Mouse (Mus musculus) limb, embryonic 11.5 days (tissue): Measurements from ENCODE around the gene Nos1ap. TPM values are rescaled to one million over a fixed set of nuclear protein-coding genes. Genes with fewer than 3 reads are reported as not detected.

ENCODE experiments used
- ATAC-seq: fragments of 200-750 bp; cut with Nextera tagmentation; 2 replicates; pipeline ENCODE4 v1.8.0; 2017; ENCODE audit warnings: low read depth; ENCODE audit not compliant: insufficient number of reproducible peaks, low FRiP score, low TSS enrichment
- DNase-seq: peaks from one replicate; pipeline ENCODE4 v3.0.0-alpha.2; 2015; ENCODE audit warnings: low spot score
- H3K27ac ChIP-seq: fragments of 300-500 bp; sonication (generic); replicated peaks from 2 replicates; pipeline ENCODE4 v1.5.1; 2014; ENCODE audit warnings: low read depth, mild to moderate bottlenecking, low read length
- H3K27me3 ChIP-seq: fragments of 300-500 bp; sonication (generic); 2 replicates; pipeline ENCODE4 v1.6.1; 2014; ENCODE audit warnings: mild to moderate bottlenecking, low read length, mixed read lengths; ENCODE audit not compliant: control insufficient read depth, insufficient read depth
- H3K36me3 ChIP-seq: fragments of 300-500 bp; sonication (generic); 2 replicates; pipeline ENCODE4 v1.6.1; 2014; ENCODE audit warnings: mild to moderate bottlenecking, low read length, moderate library complexity, mixed read lengths; ENCODE audit not compliant: control insufficient read depth, insufficient read depth
- H3K4me1 ChIP-seq: fragments of 300-500 bp; sonication (generic); 2 replicates; pipeline ENCODE4 v1.6.1; 2014; ENCODE audit warnings: low read length, mixed read lengths; ENCODE audit not compliant: control insufficient read depth, insufficient read depth
- H3K4me2 ChIP-seq: fragments of 300-500 bp; sonication (generic); 2 replicates; pipeline ENCODE4 v1.6.1; 2014; ENCODE audit warnings: low read depth, mild to moderate bottlenecking, moderate library complexity; ENCODE audit not compliant: severe bottlenecking
- H3K4me3 ChIP-seq: fragments of 300-500 bp; sonication (generic); 2 replicates; pipeline ENCODE4 v1.5.1; 2014; ENCODE audit warnings: low read depth, low read length
- H3K9ac ChIP-seq: fragments of 300-500 bp; sonication (generic); 2 replicates; pipeline ENCODE4 v1.6.1; 2014; ENCODE audit warnings: mild to moderate bottlenecking, low read length
- H3K9me3 ChIP-seq: fragments of 300-500 bp; sonication (generic); 2 replicates; pipeline ENCODE4 v1.6.1; 2016; ENCODE audit warnings: low read length; ENCODE audit not compliant: control insufficient read depth
- WGBS: fragments of 180-500 bp; shearing (Covaris S2); extraction: QIAGEN DNeasy Blood & Tissue Kit; methylation state at CpG from one replicate; pipeline ENCODE4 v1.1.7; 2014; 5-methylcytosine and 5-hydroxymethylcytosine counted together
- polyA plus RNA-seq: library from polyadenylated mRNA; unstranded; fragments of >200 nt; fragmentation: Nextera tagmentation; extraction: Ambion mirVana; gene quantifications from 2 replicates; pipeline ENCODE4 v1.2.1, GENCODE M21; 2014

Nos1ap gene
- polyA plus RNA-seq, 1 experiment from 2014 or later = 5.6 TPM

DNA sequence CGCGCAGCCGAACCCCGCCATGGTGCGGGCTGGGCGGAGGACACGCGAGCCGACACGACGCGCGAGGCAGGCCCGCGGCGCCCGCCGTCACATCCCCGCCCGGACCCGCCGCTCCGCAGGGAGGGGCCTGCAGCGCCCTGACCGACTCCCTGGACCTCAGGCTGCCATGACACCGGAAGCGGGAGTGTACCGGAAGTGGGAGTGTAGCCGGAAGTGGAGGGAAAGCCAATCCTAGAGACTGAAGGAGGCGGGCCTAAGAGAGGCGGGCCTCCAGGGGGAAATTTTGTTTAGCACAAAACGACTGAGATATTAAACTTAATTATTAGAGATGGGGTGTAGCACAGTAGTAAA, 334.1 kb downstream of the Nos1ap start:
- peak overlapping the region; percentile 58 for H3K4me2 ChIP-seq
- no peaks in the 10 kb centered on the region for H3K27me3 ChIP-seq
- peak overlapping the region; percentile 64 for H3K4me3 ChIP-seq
- ATAC-seq (peak; percentile 97), DNase-seq (peak; percentile 87)
- 7% methylated on average over 30 of the region's 32 CpGs for WGBS
- no peaks in the 10 kb centered on the region; the same call in 1 of the 2 replicates for H3K9me3 ChIP-seq
- no peaks in the 10 kb centered on the region for H3K36me3 ChIP-seq
- no peak overlapping the region for H3K27ac ChIP-seq
- H3K9ac ChIP-seq = peak overlapping the region; percentile 88
- H3K4me1 ChIP-seq = no peaks in the 10 kb centered on the region

- no peaks in the 10 kb centered on the region for H3K36me3 ChIP-seq
- peak overlapping the region; percentile 58 for H3K4me2 ChIP-seq
- 29% methylated on average over 29 of the region's 30 CpGs for WGBS
- H3K9ac ChIP-seq = peak overlapping the region; percentile 88
- H3K27me3 ChIP-seq = no peaks in the 10 kb centered on the region
- H3K27ac ChIP-seq = no peak overlapping the region
- ATAC-seq (peak; percentile 73), DNase-seq (no peak)
- H3K9me3 ChIP-seq = no peaks in the 10 kb centered on the region; the same call in 1 of the 2 replicates
- H3K4me3 ChIP-seq = peak overlapping the region; percentile 64
- H3K4me1 ChIP-seq = no peaks in the 10 kb centered on the region
Observed at GRCm38 (mm10) chr1:170254893-170255559, 334.6 kb downstream of the Nos1ap start.

Other genes with a start within 250 kb of the Nos1ap start
- gene Olfml2b, start 54.7 kb upstream of the Nos1ap start, polyA plus RNA-seq = 13.8 and 14.7 TPM in 2 replicates